Mouse (Mus musculus): Measurements from ENCODE around the gene Zfp273. TPM values are rescaled to one million over a fixed set of nuclear protein-coding genes. Genes with fewer than 3 reads are reported as not detected.
A peak's percentile ranks its signal among the peaks of the same experiment; 100 is the strongest.

Gene Zfp273
- polyA plus RNA-seq, 2 experiments: 4.1 to 7.6 TPM

DNA sequence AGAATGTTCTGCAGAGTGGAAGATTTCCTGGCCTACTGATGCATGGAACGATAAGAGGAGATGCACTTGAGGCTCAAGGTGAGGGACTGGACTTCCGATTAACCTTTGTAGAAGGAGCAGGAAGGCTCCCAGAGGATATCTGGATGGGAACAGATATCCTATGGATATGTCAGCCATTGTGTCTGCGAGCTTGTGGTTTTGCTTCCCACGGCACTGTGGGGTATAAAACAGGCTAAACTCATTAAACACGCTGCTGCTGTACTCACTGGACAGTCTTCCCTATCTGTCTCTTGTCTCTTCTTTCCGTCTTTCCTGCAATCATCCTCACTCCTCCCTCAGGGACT lies 30.2 kb downstream of the Zfp273 start:
- 50% methylated on average over 6 of the region's 6 CpGs for WGBS
- Histone ChIP-seq H3K4me1 (ENCODE audit: control insufficient read depth, insufficient read depth, low read length) (no peaks in the 10 kb centered on the region; the same call in 1 of the 2 replicates), H3K9ac (ENCODE audit: low read depth, low read length, severe bottlenecking) (peak overlapping the region; percentile 31; the same call in 1 of the 2 replicates), H3K9me3 (ENCODE audit: control insufficient read depth, low read length) (no peaks in the 10 kb centered on the region), H3K4me2 (replicated peaks; ENCODE audit: low read depth, low read length, severe bottlenecking) (peak overlapping the region; percentile 50; the same call in 1 of the 2 replicates), H3K36me3 (ENCODE audit: control insufficient read depth, insufficient read depth, low read length) (no peaks in the 10 kb centered on the region), H3K27ac (replicated peaks; ENCODE audit: low read depth, low read length) (no peak overlapping the region), H3K27me3 (ENCODE audit: control insufficient read depth, insufficient read depth, low read length) (no peaks in the 10 kb centered on the region), H3K4me3 (replicated peaks; ENCODE audit: low read length) (peak overlapping the region; percentile 36)
- 0 out of 2 replicates have a peak, but pooled peaks have one; percentile 6 for ATAC-seq (ENCODE audit: low FRiP score, low read depth)
- TF ChIP-seq POLR2A (IDR thresholded peaks at IDR 0.05; ENCODE audit: borderline replicate concordance, extremely low read depth, insufficient read depth, insufficient read length): no peak
- no peak for DNase-seq (ENCODE audit: low spot score)

GRCm38 (mm10) chr13:67844119-67844852 lies 30.7 kb downstream of the Zfp273 start:
- H3K27me3 ChIP-seq (ENCODE audit: control insufficient read depth, insufficient read depth, low read length): no peaks in the 10 kb centered on the region
- H3K4me3 ChIP-seq (replicated peaks; ENCODE audit: low read length): peak overlapping the region; percentile 36
- peak overlapping the region; percentile 31 for H3K9ac ChIP-seq (ENCODE audit: low read depth, low read length, severe bottlenecking)
- WGBS: 1% methylated on average over 13 of the region's 19 CpGs
- no peak for TF ChIP-seq POLR2A (IDR thresholded peaks at IDR 0.05; ENCODE audit: borderline replicate concordance, extremely low read depth, insufficient read depth, insufficient read length)
- ATAC-seq (ENCODE audit: low FRiP score, low read depth) (peak; percentile 65; the same call in 1 of the 2 replicates), DNase-seq (ENCODE audit: low spot score) (peak; percentile 79)
- H3K27ac ChIP-seq (replicated peaks; ENCODE audit: low read depth, low read length): no peak overlapping the region
- H3K9me3 ChIP-seq (ENCODE audit: control insufficient read depth, low read length): no peaks in the 10 kb centered on the region
- no peaks in the 10 kb centered on the region for H3K36me3 ChIP-seq (ENCODE audit: control insufficient read depth, insufficient read depth, low read length)
- no peaks in the 10 kb centered on the region; the same call in 1 of the 2 replicates for H3K4me1 ChIP-seq (ENCODE audit: control insufficient read depth, insufficient read depth, low read length)
- H3K4me2 ChIP-seq (replicated peaks; ENCODE audit: low read depth, low read length, severe bottlenecking): peak overlapping the region; percentile 50

DNA sequence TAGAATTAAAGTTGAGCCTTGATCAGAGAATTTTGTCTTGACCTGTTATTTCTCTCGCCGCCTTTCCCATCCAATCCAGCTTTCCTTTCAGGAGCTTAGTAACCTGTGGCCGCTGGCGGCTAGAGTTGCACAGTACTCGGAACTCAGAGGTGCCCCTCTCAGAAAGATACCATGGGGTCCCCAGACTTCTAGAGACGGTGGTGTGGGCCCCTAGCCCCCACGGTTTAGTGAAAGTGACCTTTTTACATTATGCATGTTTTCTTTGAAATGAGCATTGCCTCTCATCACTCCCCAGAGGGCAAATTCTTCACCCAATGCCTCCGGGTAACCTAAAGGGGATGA lies 31.3 kb downstream of the Zfp273 start:
- H3K9ac ChIP-seq (ENCODE audit: low read depth, low read length, severe bottlenecking): peak overlapping the region; percentile 25; the same call in 1 of the 2 replicates
- peak overlapping the region; percentile 50 for H3K4me2 ChIP-seq (replicated peaks; ENCODE audit: low read depth, low read length, severe bottlenecking)
- peak overlapping the region; percentile 36 for H3K4me3 ChIP-seq (replicated peaks; ENCODE audit: low read length)
- no peak overlapping the region for H3K27ac ChIP-seq (replicated peaks; ENCODE audit: low read depth, low read length)
- TF ChIP-seq POLR2A (IDR thresholded peaks at IDR 0.05; ENCODE audit: borderline replicate concordance, extremely low read depth, insufficient read depth, insufficient read length): no peak
- no peaks in the 10 kb centered on the region for H3K27me3 ChIP-seq (ENCODE audit: control insufficient read depth, insufficient read depth, low read length)
- 29% methylated on average over 8 of the region's 8 CpGs for WGBS
- no peaks in the 10 kb centered on the region for H3K36me3 ChIP-seq (ENCODE audit: control insufficient read depth, insufficient read depth, low read length)
- H3K9me3 ChIP-seq (ENCODE audit: control insufficient read depth, low read length): no peaks in the 10 kb centered on the region
- no peak for DNase-seq (ENCODE audit: low spot score)
- H3K4me1 ChIP-seq (ENCODE audit: control insufficient read depth, insufficient read depth, low read length): no peaks in the 10 kb centered on the region; the same call in 1 of the 2 replicates
- no peak for ATAC-seq (ENCODE audit: low FRiP score, low read depth)

DNA sequence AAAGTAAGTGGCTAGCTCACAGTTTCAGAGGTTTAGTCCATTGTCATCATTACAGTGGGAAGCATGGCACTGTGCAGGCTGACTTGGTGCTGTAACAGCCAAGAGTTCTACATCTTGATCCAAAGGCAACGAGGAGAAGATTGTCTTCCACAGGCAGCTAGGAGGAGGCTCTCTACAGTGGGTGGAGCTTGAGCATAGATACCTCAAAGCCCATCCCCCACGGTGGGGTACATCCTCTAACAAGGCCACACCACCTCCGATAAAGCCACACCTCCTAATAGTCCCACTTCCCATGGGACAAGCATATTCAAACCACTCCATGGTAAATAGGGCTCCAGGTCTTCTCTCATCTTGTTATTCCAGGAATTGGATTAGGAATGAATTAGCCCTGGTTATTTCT lies 36.8 kb downstream of the Zfp273 start:
- DNase-seq (ENCODE audit: low spot score) (no peak), ATAC-seq (ENCODE audit: low FRiP score, low read depth) (no peak)
- H3K4me3 ChIP-seq (replicated peaks; ENCODE audit: low read length): no peak overlapping the region
- H3K27ac ChIP-seq (replicated peaks; ENCODE audit: low read depth, low read length): no peak overlapping the region
- 69% methylated on average over 3 of the region's 3 CpGs for WGBS
- H3K4me2 ChIP-seq (replicated peaks; ENCODE audit: low read depth, low read length, severe bottlenecking): no peak overlapping the region
- no peaks in the 10 kb centered on the region for H3K36me3 ChIP-seq (ENCODE audit: control insufficient read depth, insufficient read depth, low read length)
- no peak overlapping the region for H3K9ac ChIP-seq (ENCODE audit: low read depth, low read length, severe bottlenecking)
- H3K9me3 ChIP-seq (ENCODE audit: control insufficient read depth, low read length): no peaks in the 10 kb centered on the region
- TF ChIP-seq POLR2A (IDR thresholded peaks at IDR 0.05; ENCODE audit: borderline replicate concordance, extremely low read depth, insufficient read depth, insufficient read length): no peak
- H3K4me1 ChIP-seq (ENCODE audit: control insufficient read depth, insufficient read depth, low read length): no peaks in the 10 kb centered on the region
- no peaks in the 10 kb centered on the region for H3K27me3 ChIP-seq (ENCODE audit: control insufficient read depth, insufficient read depth, low read length)

GRCm38 (mm10) chr13:67853130-67853529 lies 39.6 kb downstream of the Zfp273 start:
- H3K27ac ChIP-seq (replicated peaks; ENCODE audit: low read depth, low read length): no peak overlapping the region
- no peak overlapping the region for H3K4me3 ChIP-seq (replicated peaks; ENCODE audit: low read length)
- no peak overlapping the region for H3K4me2 ChIP-seq (replicated peaks; ENCODE audit: low read depth, low read length, severe bottlenecking)
- H3K27me3 ChIP-seq (ENCODE audit: control insufficient read depth, insufficient read depth, low read length): no peaks in the 10 kb centered on the region
- no peaks in the 10 kb centered on the region for H3K9me3 ChIP-seq (ENCODE audit: control insufficient read depth, low read length)
- 66% methylated on average over 6 of the region's 6 CpGs for WGBS
- H3K36me3 ChIP-seq (ENCODE audit: control insufficient read depth, insufficient read depth, low read length): no peaks in the 10 kb centered on the region
- no peak for DNase-seq (ENCODE audit: low spot score)
- TF ChIP-seq POLR2A (IDR thresholded peaks at IDR 0.05; ENCODE audit: borderline replicate concordance, extremely low read depth, insufficient read depth, insufficient read length): no peak
- no peak overlapping the region for H3K9ac ChIP-seq (ENCODE audit: low read depth, low read length, severe bottlenecking)
- H3K4me1 ChIP-seq (ENCODE audit: control insufficient read depth, insufficient read depth, low read length): no peaks in the 10 kb centered on the region
- no peak for ATAC-seq (ENCODE audit: low FRiP score, low read depth)
